Mouse (Mus musculus): Measurements from ENCODE around the gene Taf9. TPM values are rescaled to one million over a fixed set of nuclear protein-coding genes. Genes with fewer than 3 reads are reported as not detected.

Taf9 gene
- polyA plus RNA-seq, 1 experiment from 2014 or later, result 9.6 TPM

GRCm38 (mm10) chr13:100703468-100703867 lies 52.1 kb downstream of the Taf9 start:
- Histone ChIP-seq H3K9me3 (ENCODE audit: control insufficient read depth, low read length) (no peaks in the 10 kb centered on the region), H3K27me3 (ENCODE audit: control insufficient read depth, insufficient read depth, low read length) (no peaks in the 10 kb centered on the region), H3K27ac (replicated peaks) (no peak overlapping the region), H3K4me2 (replicated peaks; ENCODE audit: low read depth) (no peak overlapping the region), H3K36me3 (ENCODE audit: control insufficient read depth, insufficient read depth, low read length) (peaks cover 20% of the 10 kb centered on the region), H3K4me1 (replicated peaks; ENCODE audit: control insufficient read depth, insufficient read depth) (no peaks in the 10 kb centered on the region), H3K9ac (ENCODE audit: low read length) (no peak overlapping the region), H3K4me3 (ENCODE audit: low read depth, low read length) (no peak overlapping the region)
- ATAC-seq (ENCODE audit: low FRiP score, low TSS enrichment) (no peak), DNase-seq (ENCODE audit: low spot score) (no peak)
- no peak for TF ChIP-seq EP300 (optimal IDR thresholded peaks at IDR 0.05)
- no peak; the same call in 1 of the 2 replicates for TF ChIP-seq CTCF (IDR thresholded peaks at IDR 0.05; ENCODE audit: low read depth)
- WGBS, result 91% methylated on average over 2 of the region's 2 CpGs

Other genes starting within 250 kb of the Taf9 start
- gene Naip1, start 198.7 kb upstream of the Taf9 start, polyA plus RNA-seq (2015; fragmentation: Nextera tagmentation; extraction: Ambion mirVana), result 0.06 and 0.10 TPM in 2 replicates
- gene Gtf2h2, start 159.0 kb upstream of the Taf9 start, polyA plus RNA-seq (2015; fragmentation: Nextera tagmentation; extraction: Ambion mirVana), result 25.3 and 25.7 TPM in 2 replicates
- gene Ocln, start 98.9 kb upstream of the Taf9 start, polyA plus RNA-seq (2015; fragmentation: Nextera tagmentation; extraction: Ambion mirVana), result 65.7 and 66.0 TPM in 2 replicates
- 11.3 and 11.5 TPM in 2 replicates for gene Marveld2, start 34.6 kb upstream of the Taf9 start, polyA plus RNA-seq (2015; fragmentation: Nextera tagmentation; extraction: Ambion mirVana)
- gene Ak6, start 600 bp upstream of the Taf9 start, polyA plus RNA-seq (2015; fragmentation: Nextera tagmentation; extraction: Ambion mirVana), result 163 and 164 TPM in 2 replicates
- gene Rad17, start 528 bp upstream of the Taf9 start, polyA plus RNA-seq (2015; fragmentation: Nextera tagmentation; extraction: Ambion mirVana), result 11.7 and 13.0 TPM in 2 replicates
- 4.9 and 5.1 TPM in 2 replicates for gene Ccdc125, start 18.1 kb downstream of the Taf9 start, polyA plus RNA-seq (2015; fragmentation: Nextera tagmentation; extraction: Ambion mirVana)
- 50.9 and 52.8 TPM in 2 replicates for gene Cdk7, start 79.4 kb downstream of the Taf9 start, polyA plus RNA-seq (2015; fragmentation: Nextera tagmentation; extraction: Ambion mirVana)
- 147 and 162 TPM in 2 replicates for gene Mrps36, start 93.1 kb downstream of the Taf9 start, polyA plus RNA-seq (2015; fragmentation: Nextera tagmentation; extraction: Ambion mirVana)
- 10.3 and 11.5 TPM in 2 replicates for gene Cenph, start 124.3 kb downstream of the Taf9 start, polyA plus RNA-seq (2015; fragmentation: Nextera tagmentation; extraction: Ambion mirVana)
- 34.5 and 47.0 TPM in 2 replicates for gene Ccnb1, start 135.0 kb downstream of the Taf9 start, polyA plus RNA-seq (2015; fragmentation: Nextera tagmentation; extraction: Ambion mirVana)
- 37.0 and 38.3 TPM in 2 replicates for gene Slc30a5, start 181.8 kb downstream of the Taf9 start, polyA plus RNA-seq (2015; fragmentation: Nextera tagmentation; extraction: Ambion mirVana)